23 mouse cellular contexts compared by ENCODE assay signal in the genomic region with DNA sequence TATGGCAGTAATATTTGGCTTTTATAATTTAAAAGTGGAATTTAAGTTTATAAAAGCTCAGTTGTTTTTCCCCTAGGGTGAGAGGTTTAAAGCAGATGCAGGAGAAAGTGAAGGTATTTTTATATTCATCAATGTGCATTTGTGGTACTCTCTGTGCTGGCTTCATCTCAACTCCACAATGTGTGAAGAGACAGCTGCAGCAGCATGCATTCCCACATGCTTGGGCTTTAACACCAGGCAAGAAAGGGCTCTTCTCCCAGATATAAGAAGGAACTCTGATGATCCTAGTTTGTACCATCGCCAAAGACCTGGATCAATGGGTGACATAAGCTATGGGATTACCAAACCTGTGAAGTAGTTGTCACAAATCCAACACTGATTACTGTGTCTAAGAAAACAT.
DNase-seq lines count a peak whose midpoint lies in the region; ATAC-seq and TF ChIP-seq lines count a peak whose summit lies in the region.
"Had no signal": no experiment of that assay in that cellular context is flagged by ENCODE, and none has a peak within 500 bp of the region (broad histone marks: within the 10 kb centered on the region; RNA-seq: fewer than 3 reads in every experiment).

No protein-coding gene starts in this region.

- DNase-seq in forebrain, embryonic 14.5 days (ENCODE audit: low spot score), result peak; percentile 16
- peak; percentile 53 for DNase-seq in hindbrain, postnatal 0 days (ENCODE audit: low spot score)
- peak; percentile 2 for DNase-seq in left cerebral cortex, postnatal 4 days
- no peak for DNase-seq in left cerebral cortex, adult 2 months (ENCODE audit: extremely low spot score in 1 of 2, low spot score in 2 of 2)
- DNase-seq in layer of hippocampus, postnatal 10 days (ENCODE audit: low spot score in 2 of 2), result peak; percentile 5 to 12
- no peak for DNase-seq in kidney, adult 18-20 months
- DNase-seq: adrenal gland, adult 8-10 months; adrenal gland, postnatal 36 days; B cell, adult 2 months; cerebellum, adult 11-12 months; cerebellum, adult 9-10 months; cerebellum, postnatal 25 days; gastrocnemius, postnatal 36 days; heart, adult 11 months; heart, postnatal 36 days had no signal

- H3K9ac ChIP-seq in forebrain, embryonic 14.5 days (ENCODE audit: low read length), result no peak overlapping the region
- H3K9ac ChIP-seq in forebrain, embryonic 15.5 days (replicated peaks), result no peak overlapping the region
- no peak overlapping the region for H3K9ac ChIP-seq in hindbrain, postnatal 0 days (replicated peaks; ENCODE audit: low read length)
- H3K9ac ChIP-seq in hindbrain, embryonic 13.5 days, result no peak overlapping the region
- H3K9ac ChIP-seq: embryonic facial prominence, embryonic 12.5 days; forebrain, embryonic 13.5 days; heart, embryonic 13.5 days had no signal

- TF ChIP-seq CTCF in hindbrain, postnatal 0 days (IDR thresholded peaks at IDR 0.05; ENCODE audit: low read depth), result no peak
- TF ChIP-seq CTCF in left cerebral cortex, adult 2 months (IDR thresholded peaks at IDR 0.05), result no peak

- ATAC-seq in forebrain, embryonic 14.5 days, result no peak
- no peak for ATAC-seq in forebrain, embryonic 15.5 days (replicated peaks)
- ATAC-seq in hindbrain, postnatal 0 days, result 0 out of 2 replicates have a peak, but pooled peaks have one; percentile 43
- ATAC-seq in hindbrain, embryonic 13.5 days (ENCODE audit: low FRiP score), result no peak
- ATAC-seq: CD4-positive, CD25-positive, alpha-beta regulatory T cell, adult 4 months; forebrain, embryonic 13.5 days; hindbrain, embryonic 16.5 days had no signal

- H3K27ac ChIP-seq in forebrain, embryonic 14.5 days (ENCODE audit: low read depth, low read length), result no peak overlapping the region
- H3K27ac ChIP-seq in forebrain, embryonic 15.5 days (replicated peaks), result no peak overlapping the region
- H3K27ac ChIP-seq in hindbrain, postnatal 0 days, result no peak overlapping the region
- no peak overlapping the region for H3K27ac ChIP-seq in hindbrain, embryonic 13.5 days
- no peak overlapping the region for H3K27ac ChIP-seq in left cerebral cortex, adult 2 months
- H3K27ac ChIP-seq: embryonic facial prominence, embryonic 12.5 days; forebrain, embryonic 13.5 days; heart, embryonic 13.5 days had no signal

- 79% methylated on average over 1 of the region's 1 CpGs for WGBS in forebrain, embryonic 14.5 days
- 81% methylated on average over 1 of the region's 1 CpGs for WGBS in forebrain, embryonic 15.5 days
- 78% methylated on average over 1 of the region's 1 CpGs for WGBS in hindbrain, postnatal 0 days
- WGBS in hindbrain, embryonic 13.5 days, result 100% methylated on average over 1 of the region's 1 CpGs

- no peak overlapping the region for H3K4me3 ChIP-seq in forebrain, embryonic 14.5 days (ENCODE audit: low read depth, low read length)
- H3K4me3 ChIP-seq in forebrain, embryonic 15.5 days, result no peak overlapping the region
- H3K4me3 ChIP-seq in hindbrain, postnatal 0 days (ENCODE audit: low read length), result no peak overlapping the region
- H3K4me3 ChIP-seq in hindbrain, embryonic 13.5 days, result no peak overlapping the region
- no peak overlapping the region for H3K4me3 ChIP-seq in left cerebral cortex, adult 2 months
- H3K4me3 ChIP-seq: embryonic facial prominence, embryonic 12.5 days; forebrain, embryonic 13.5 days; heart, embryonic 13.5 days had no signal

- no peaks in the 10 kb centered on the region for H3K4me1 ChIP-seq in forebrain, embryonic 14.5 days (ENCODE audit: control insufficient read depth, insufficient read depth, low read length)
- no peaks in the 10 kb centered on the region for H3K4me1 ChIP-seq in forebrain, embryonic 15.5 days
- no peaks in the 10 kb centered on the region for H3K4me1 ChIP-seq in hindbrain, postnatal 0 days (ENCODE audit: insufficient read depth, low read length)
- H3K4me1 ChIP-seq in hindbrain, embryonic 13.5 days (replicated peaks), result no peaks in the 10 kb centered on the region
- H3K4me1 ChIP-seq: embryonic facial prominence, embryonic 12.5 days; forebrain, embryonic 13.5 days; heart, embryonic 13.5 days had no signal

- H3K9me3 ChIP-seq in forebrain, embryonic 14.5 days (replicated peaks; ENCODE audit: control insufficient read depth, low read length), result no peaks in the 10 kb centered on the region
- no peaks in the 10 kb centered on the region for H3K9me3 ChIP-seq in forebrain, embryonic 15.5 days
- no peaks in the 10 kb centered on the region for H3K9me3 ChIP-seq in hindbrain, postnatal 0 days (ENCODE audit: low read length)
- no peaks in the 10 kb centered on the region for H3K9me3 ChIP-seq in hindbrain, embryonic 13.5 days
- H3K9me3 ChIP-seq: embryonic facial prominence, embryonic 12.5 days; forebrain, embryonic 13.5 days; G1E; heart, embryonic 13.5 days had no signal

- H3K4me2 ChIP-seq in forebrain, embryonic 14.5 days (ENCODE audit: low read length), result no peak overlapping the region
- H3K4me2 ChIP-seq in forebrain, embryonic 15.5 days (replicated peaks), result no peak overlapping the region
- H3K4me2 ChIP-seq in hindbrain, postnatal 0 days (ENCODE audit: low read depth, low read length), result no peak overlapping the region
- H3K4me2 ChIP-seq in hindbrain, embryonic 13.5 days, result no peak overlapping the region
- H3K4me2 ChIP-seq: embryonic facial prominence, embryonic 12.5 days; forebrain, embryonic 13.5 days; heart, embryonic 13.5 days had no signal

- H3K36me3 ChIP-seq in forebrain, embryonic 14.5 days (ENCODE audit: control insufficient read depth, insufficient read depth, low read length), result no peaks in the 10 kb centered on the region
- H3K36me3 ChIP-seq in forebrain, embryonic 15.5 days, result no peaks in the 10 kb centered on the region
- H3K36me3 ChIP-seq in hindbrain, postnatal 0 days (ENCODE audit: insufficient read depth, low read length), result no peaks in the 10 kb centered on the region
- H3K36me3 ChIP-seq in hindbrain, embryonic 13.5 days, result no peaks in the 10 kb centered on the region
- H3K36me3 ChIP-seq: embryonic facial prominence, embryonic 12.5 days; G1E; heart, embryonic 13.5 days had no signal

- intact Hi-C loops in left cerebral cortex, postnatal 4 days (cut with DNase I), result no loop called here
- intact Hi-C loops in left cerebral cortex, adult 2 months (cut with DNase I), result no loop called here

- no peaks in the 10 kb centered on the region for H3K27me3 ChIP-seq in forebrain, embryonic 14.5 days (replicated peaks; ENCODE audit: control insufficient read depth, insufficient read depth, low read length)
- H3K27me3 ChIP-seq in forebrain, embryonic 15.5 days, result no peaks in the 10 kb centered on the region
- H3K27me3 ChIP-seq in hindbrain, postnatal 0 days (ENCODE audit: insufficient read depth, low read length), result no peaks in the 10 kb centered on the region
- H3K27me3 ChIP-seq in hindbrain, embryonic 13.5 days, result no peaks in the 10 kb centered on the region
- H3K27me3 ChIP-seq: embryonic facial prominence, embryonic 12.5 days; forebrain, embryonic 13.5 days; heart, embryonic 13.5 days had no signal

Comparison
In these comparisons a context has a peak if more than half of its experiments do, and no peak if none do; other contexts are left out.
1. DNase-seq: peak in forebrain, embryonic 14.5 days (single experiment), hindbrain, postnatal 0 days (single experiment), left cerebral cortex, postnatal 4 days (single experiment) and layer of hippocampus, postnatal 10 days (2 of 2); none in left cerebral cortex, adult 2 months (0 of 2) and kidney, adult 18-20 months (single experiment).